Mouse (Mus musculus) T-helper 17 cell (primary cell): Measurements from ENCODE around the gene Pom121l12.

Source experiments
- in situ Hi-C, 2 experiments: fragments of 300-600 bp; cut with MboI, MseI; formaldehyde crosslinking; loops; 1 replicate in 1 of 2; 2 replicates in 1 of 2; pipeline ENCODE4 v1.15.1; 2025; ENCODE audit warnings: high pct_unique_total_duplicates in 2 of 2

Gene Pom121l12

GRCm38 (mm10) chr11:14598976-14599375, at the start of gene Pom121l12:
Gene Pom121l12 (plus strand): TSS chr11:14599276.
- in situ Hi-C loops = no loop called here

GRCm38 (mm10) chr11:14611859-14612258, 12.8 kb downstream of the Pom121l12 start:
- in situ Hi-C loops = no loop called here
